Mouse (Mus musculus): ENCODE data around the gene Caln1.

Caln1 gene

GRCm38 (mm10) chr5:130820021-130820648 is 450.9 kb downstream of the Caln1 start:
- peak; percentile 2 for DNase-seq

- DNase-seq, result no peak
Measured at GRCm38 (mm10) chr5:130820661-130821060, 451.4 kb downstream of the Caln1 start.

- DNase-seq, result no peak
Measured at GRCm38 (mm10) chr5:130825797-130826196, 456.5 kb downstream of the Caln1 start.

- DNase-seq, result no peak
Measured at GRCm38 (mm10) chr5:130848562-130848961, 479.3 kb downstream of the Caln1 start.

DNA sequence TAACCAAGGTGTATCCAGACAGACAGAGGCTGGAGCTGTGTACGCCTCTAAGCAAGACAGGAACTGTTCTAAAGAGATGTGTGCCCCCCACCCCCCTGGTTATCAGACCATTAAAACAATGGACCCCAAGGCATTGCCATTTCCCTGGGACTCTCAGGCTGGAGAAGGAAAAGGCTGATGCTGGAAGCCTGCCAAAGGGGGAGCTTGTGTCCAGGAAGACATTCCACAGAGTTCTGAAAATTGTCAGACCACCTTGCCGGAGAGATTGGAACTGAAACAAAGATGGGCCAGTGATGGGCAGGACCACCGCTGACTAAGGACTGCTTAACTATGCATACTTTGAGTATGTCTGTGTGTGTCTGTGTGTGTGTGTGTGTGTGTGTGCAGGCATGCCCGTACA is 480.4 kb downstream of the Caln1 start:
- DNase-seq, result peak; percentile 7

DNA sequence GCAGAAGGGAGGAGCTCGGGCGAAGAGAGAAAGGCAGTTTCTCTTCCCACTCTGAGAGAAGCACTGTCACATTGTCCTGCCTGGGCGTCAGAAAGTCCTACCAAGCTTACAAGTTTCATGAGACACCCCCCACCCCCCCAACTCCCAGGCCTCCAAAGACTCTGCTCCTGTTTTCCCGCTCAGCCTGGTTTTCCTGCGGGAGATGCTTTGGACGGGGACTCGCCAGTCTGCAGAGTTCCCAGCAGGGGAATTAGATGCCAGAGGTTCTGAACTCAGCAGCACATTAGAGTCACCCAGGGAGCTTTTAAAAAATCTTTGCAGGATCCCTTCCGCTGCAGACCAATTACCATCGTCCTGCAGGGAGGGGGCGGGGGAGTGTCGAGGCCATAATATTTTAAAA is 482.9 kb downstream of the Caln1 start:
- DNase-seq, result no peak

GRCm38 (mm10) chr5:130853371-130853770 is 484.1 kb downstream of the Caln1 start:
- peak; percentile 88 for DNase-seq

DNA sequence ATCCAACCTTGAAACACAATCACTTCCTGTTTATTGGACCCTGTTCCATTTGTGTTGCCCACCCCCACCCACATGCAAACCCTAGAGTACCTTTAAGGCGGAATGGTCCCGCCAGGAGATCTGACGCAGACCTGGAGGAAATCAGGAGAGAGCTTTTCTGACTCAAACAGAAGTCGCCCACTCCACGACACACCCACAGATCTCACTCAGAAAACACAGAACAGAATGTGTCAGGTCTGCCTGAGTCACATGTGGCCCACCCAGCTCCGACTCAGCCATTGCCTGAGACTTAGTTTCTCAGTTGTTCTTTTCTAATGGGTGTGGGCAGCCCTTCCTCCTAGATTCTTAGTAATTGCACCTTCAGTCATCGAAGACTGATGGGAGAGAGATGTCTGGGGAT is 485.2 kb downstream of the Caln1 start:
- DNase-seq, result no peak

DNA sequence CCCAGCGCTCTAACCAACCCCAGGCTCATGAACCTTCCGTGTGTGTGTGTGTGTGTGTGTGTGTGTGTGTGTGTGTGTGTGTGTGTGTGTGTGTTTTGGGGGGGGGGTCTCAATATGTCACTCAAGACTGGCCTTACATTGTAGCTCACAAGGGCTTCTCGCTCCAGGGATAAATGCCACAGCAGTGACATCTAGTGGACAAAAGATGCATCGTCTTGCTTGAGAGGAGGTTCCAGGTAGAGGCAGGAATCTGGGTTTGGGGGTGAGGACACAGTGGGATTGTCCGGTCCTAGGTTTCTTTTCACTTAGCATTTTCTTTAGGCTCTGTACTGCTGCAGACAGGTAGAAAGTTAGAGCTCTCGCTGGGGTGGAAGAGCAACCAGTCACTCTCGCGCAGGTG is 488.9 kb downstream of the Caln1 start:
- DNase-seq, result peak; percentile 30

DNA sequence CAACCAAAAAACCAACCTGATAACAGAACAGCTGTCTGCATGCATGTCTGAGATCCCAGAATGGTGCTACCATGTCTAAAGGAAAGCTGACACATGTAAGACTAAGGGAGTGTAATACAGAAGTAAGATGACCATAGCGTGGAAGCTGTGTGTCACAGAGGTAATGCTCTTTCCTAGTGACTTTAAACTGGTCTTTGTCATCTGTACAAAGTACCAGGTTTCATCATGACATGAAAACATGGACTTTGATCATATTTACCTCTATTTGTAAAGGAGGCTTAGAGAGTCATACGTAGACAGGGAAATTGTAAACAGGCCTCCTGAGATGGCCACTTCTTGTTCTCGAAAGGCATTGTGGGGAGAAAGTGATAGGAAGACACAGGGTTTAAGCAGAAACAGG is 489.5 kb downstream of the Caln1 start:
- DNase-seq, result no peak

DNA sequence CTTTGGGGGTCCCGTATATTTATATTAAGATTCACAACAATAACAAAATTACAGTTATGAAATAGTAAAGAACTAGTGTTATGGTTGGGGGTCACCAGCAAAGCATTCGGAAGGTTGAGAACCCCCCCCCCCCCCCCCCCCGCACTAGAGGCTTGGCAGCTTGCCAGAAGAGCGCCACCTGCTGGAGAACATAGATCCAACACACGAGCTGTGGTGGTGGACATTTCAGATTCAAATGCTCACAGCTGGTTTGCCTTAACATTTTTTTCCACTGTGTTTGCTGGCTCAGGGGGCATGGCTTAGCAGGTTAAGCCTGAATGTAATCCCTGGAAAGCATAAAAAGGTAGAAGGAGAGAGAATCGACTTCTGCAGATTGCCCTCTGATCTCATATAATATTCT is 490.5 kb downstream of the Caln1 start:
- no peak for DNase-seq

- peak; percentile 45 for DNase-seq
Measured at GRCm38 (mm10) chr5:130862302-130862701, 493.0 kb downstream of the Caln1 start.

- no peak for DNase-seq
Measured at GRCm38 (mm10) chr5:130869869-130870268, 500.6 kb downstream of the Caln1 start.

GRCm38 (mm10) chr5:130871086-130871485 is 501.8 kb downstream of the Caln1 start:
- DNase-seq, result no peak

GRCm38 (mm10) chr5:130875391-130875790 is 506.1 kb downstream of the Caln1 start:
- DNase-seq, result no peak

GRCm38 (mm10) chr5:130880331-130880730 is 511.1 kb downstream of the Caln1 start:
- no peak for DNase-seq

GRCm38 (mm10) chr5:130891735-130892134 is 522.5 kb downstream of the Caln1 start:
- DNase-seq, result no peak

DNA sequence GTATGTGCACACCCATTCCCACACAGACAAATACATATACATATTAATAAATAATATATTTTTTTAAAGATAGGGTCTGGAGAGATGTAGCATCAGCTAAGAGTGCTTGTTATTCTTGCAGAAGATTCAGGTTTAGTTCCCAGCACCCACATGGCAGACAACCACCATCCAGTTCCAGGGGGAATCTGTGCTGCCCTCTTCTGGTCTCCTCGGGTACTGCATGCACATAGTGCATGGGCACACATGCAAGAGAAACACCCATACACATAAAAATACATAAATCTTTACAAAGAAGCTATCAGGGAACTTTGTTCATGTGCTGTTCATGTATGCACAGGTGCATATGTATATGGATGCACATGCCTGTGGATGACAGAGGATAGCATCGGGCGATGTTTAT is 526.7 kb downstream of the Caln1 start:
- DNase-seq, result no peak
